22 mouse cellular contexts compared by ENCODE assay signal in genomic region chr1:136190033-136190432, GRCm38 (mm10). TPM values are rescaled to one million over a fixed set of nuclear protein-coding genes. Genes with fewer than 3 reads are reported as not detected.
"Had no signal": no experiment of that assay in that cellular context is flagged by ENCODE, and none has a peak within 500 bp of the region (broad histone marks: within the 10 kb centered on the region; RNA-seq: fewer than 3 reads in every experiment).

No protein-coding gene starts in this region.

- H3K27ac ChIP-seq: liver, embryonic 14.5 days; midbrain, embryonic 10.5 days; midbrain, embryonic 13.5 days; midbrain, embryonic 15.5 days; neural tube, embryonic 13.5 days; neural tube, embryonic 15.5 days; stomach, embryonic 15.5 days; stomach, postnatal 0 days had no signal

- H3K36me3 ChIP-seq: midbrain, embryonic 10.5 days; midbrain, embryonic 13.5 days; midbrain, embryonic 15.5 days; neural tube, embryonic 13.5 days; neural tube, embryonic 15.5 days; stomach, embryonic 15.5 days had no signal

- H3K4me3 ChIP-seq: midbrain, embryonic 10.5 days; midbrain, embryonic 13.5 days; midbrain, embryonic 15.5 days; myocyte; neural tube, embryonic 13.5 days; neural tube, embryonic 15.5 days; stomach, embryonic 15.5 days had no signal

- H3K4me1 ChIP-seq: midbrain, embryonic 13.5 days; midbrain, embryonic 15.5 days; neural tube, embryonic 13.5 days; neural tube, embryonic 15.5 days; stomach, embryonic 15.5 days had no signal

- ATAC-seq: midbrain, embryonic 13.5 days; midbrain, embryonic 15.5 days had no signal

- DNase-seq: lung, adult 18-20 months; lung, embryonic 14.5 days; lung, postnatal 10 days; right cerebral cortex, adult 18-20 months; right cerebral cortex, postnatal 25 days; right cerebral cortex, postnatal 4 days; thymus, adult 2 months; thymus, postnatal 25 days; thymus, postnatal 4 days had no signal

- H3K27me3 ChIP-seq: midbrain, embryonic 13.5 days; midbrain, embryonic 15.5 days; neural tube, embryonic 13.5 days; neural tube, embryonic 15.5 days; stomach, embryonic 15.5 days had no signal

- H3K9me3 ChIP-seq: midbrain, embryonic 10.5 days; midbrain, embryonic 13.5 days; midbrain, embryonic 15.5 days; neural tube, embryonic 13.5 days; neural tube, embryonic 15.5 days; stomach, embryonic 15.5 days had no signal

- H3K9ac ChIP-seq: liver, embryonic 14.5 days; lung, embryonic 14.5 days; midbrain, embryonic 13.5 days; midbrain, embryonic 15.5 days; neural tube, embryonic 13.5 days; neural tube, embryonic 15.5 days; stomach, embryonic 15.5 days had no signal

- H3K4me2 ChIP-seq: lung, embryonic 14.5 days; midbrain, embryonic 13.5 days; midbrain, embryonic 15.5 days; neural tube, embryonic 13.5 days; neural tube, embryonic 15.5 days; stomach, embryonic 15.5 days had no signal

RNA-seq across cellular contexts. Expression of gene Mroh3, which starts 22.6 kb away (rescaled TPM):
- polyA plus RNA-seq: liver, embryonic 16.5 days; lung, embryonic 14.5 days; lung, embryonic 16.5 days; midbrain, embryonic 10.5 days; midbrain, embryonic 15.5 days; neural tube, embryonic 11.5 days; neural tube, embryonic 13.5 days; neural tube, embryonic 15.5 days; spleen, adult 2 months had no signal
